Mouse (Mus musculus) testis, adult 2 months (tissue): ENCODE data around the gene Hhip.

Source experiments
- CTCF ChIP-seq: fragments of 200-500 bp; IDR thresholded peaks from 2 replicates; pipeline ENCODE4 v1.5.1; 2012; ENCODE audit warnings: low read depth, mild to moderate bottlenecking, inconsistent platforms, low read length, moderate library complexity; ENCODE audit not compliant: control insufficient read depth, insufficient read depth, insufficient replicate concordance
- POLR2A ChIP-seq: fragments of 200-500 bp; IDR thresholded peaks from 2 replicates; pipeline ENCODE4 v1.6.1; 2012; ENCODE audit warnings: low read depth, mild to moderate bottlenecking, inconsistent platforms, low read length, moderate library complexity; ENCODE audit not compliant: control insufficient read depth

- TF ChIP-seq POLR2A (no peak), CTCF (no peak)
These were observed 3.6 kb downstream of the Hhip start for GRCm38 (mm10) chr8:80054216-80054615.
